Mouse (Mus musculus) heart, embryonic 16.5 days (tissue): Measurements from ENCODE around the gene Asic2. TPM values are rescaled to one million over a fixed set of nuclear protein-coding genes. Genes with fewer than 3 reads are reported as not detected.

Experiments used
- ATAC-seq: fragments of 200-750 bp; cut with Nextera tagmentation; replicated peaks from 2 replicates; pipeline ENCODE4 v1.8.0; 2017; ENCODE audit warnings: moderate number of reproducible peaks; ENCODE audit not compliant: insufficient read depth, low FRiP score; ENCODE audit errors: extremely low read depth
- H3K27ac ChIP-seq: fragments of 300-500 bp; sonication (generic); 2 replicates; pipeline ENCODE4 v1.5.1; 2014; ENCODE audit warnings: mild to moderate bottlenecking, low read length, control low read depth, moderate library complexity
- H3K27me3 ChIP-seq: fragments of 300-500 bp; sonication (generic); 2 replicates; pipeline ENCODE4 v1.6.1; 2014; ENCODE audit warnings: low read length, mixed read lengths; ENCODE audit not compliant: control insufficient read depth, insufficient read depth
- H3K36me3 ChIP-seq: fragments of 300-500 bp; sonication (generic); 2 replicates; pipeline ENCODE4 v1.6.1; 2014; ENCODE audit not compliant: control insufficient read depth, insufficient read depth
- H3K4me1 ChIP-seq: fragments of 300-500 bp; sonication (generic); 2 replicates; pipeline ENCODE4 v1.6.1; 2014; ENCODE audit warnings: low read length, mixed read lengths; ENCODE audit not compliant: control insufficient read depth, insufficient read depth
- H3K4me2 ChIP-seq: fragments of 300-500 bp; sonication (generic); 2 replicates; pipeline ENCODE4 v1.6.1; 2014; ENCODE audit warnings: low read depth, mild to moderate bottlenecking, control low read depth, low read length
- H3K4me3 ChIP-seq: fragments of 300-500 bp; sonication (generic); 2 replicates; pipeline ENCODE4 v1.5.1; 2014; ENCODE audit warnings: mild to moderate bottlenecking, control low read depth, low read length
- H3K9ac ChIP-seq: fragments of 300-500 bp; sonication (generic); 2 replicates; pipeline ENCODE4 v1.6.1; 2014; ENCODE audit warnings: low read length, control low read depth
- H3K9me3 ChIP-seq: fragments of 300-500 bp; sonication (generic); replicated peaks from 2 replicates; pipeline ENCODE4 v1.6.1; 2016; ENCODE audit warnings: low read length; ENCODE audit not compliant: control insufficient read depth
- WGBS: fragments of 180-500 bp; shearing (Covaris S2); extraction: QIAGEN DNeasy Blood & Tissue Kit; methylation state at CpG from one replicate; pipeline ENCODE4 v1.1.7; 2014; 5-methylcytosine and 5-hydroxymethylcytosine counted together
- polyA plus RNA-seq: library from polyadenylated mRNA; unstranded; fragments of >200 nt; fragmentation: Nextera tagmentation; extraction: Ambion mirVana; gene quantifications from 2 replicates; pipeline ENCODE4 v1.2.1, GENCODE M21; 2015

Asic2 gene
- polyA plus RNA-seq, 1 experiment from 2014 or later, result not detected

- Histone ChIP-seq H3K27ac (no peak overlapping the region), H3K27me3 (peaks cover 59% of the 10 kb centered on the region), H3K4me3 (no peak overlapping the region), H3K9ac (no peak overlapping the region), H3K36me3 (no peaks in the 10 kb centered on the region), H3K4me2 (no peak overlapping the region), H3K4me1 (peaks cover 13% of the 10 kb centered on the region), H3K9me3 (no peaks in the 10 kb centered on the region)
- 68% methylated on average over 8 of the region's 8 CpGs for WGBS
- ATAC-seq, result no peak
Measured at GRCm38 (mm10) chr11:81150621-81151020, 817.6 kb downstream of the Asic2 start.

GRCm38 (mm10) chr11:81148423-81148822 lies 819.8 kb downstream of the Asic2 start:
- WGBS, result 64% methylated on average over 10 of the region's 10 CpGs
- no peak for ATAC-seq
- peaks cover 38% of the 10 kb centered on the region for H3K27me3 ChIP-seq

GRCm38 (mm10) chr11:81146574-81147157 lies 821.6 kb downstream of the Asic2 start:
- H3K9ac ChIP-seq, result no peak overlapping the region
- H3K4me2 ChIP-seq, result no peak overlapping the region
- H3K4me3 ChIP-seq, result no peak overlapping the region
- no peaks in the 10 kb centered on the region; the same call in 1 of the 2 replicates for H3K4me1 ChIP-seq
- H3K27me3 ChIP-seq, result peaks cover 21% of the 10 kb centered on the region
- no peak overlapping the region for H3K27ac ChIP-seq
- no peaks in the 10 kb centered on the region for H3K36me3 ChIP-seq
- ATAC-seq, result no peak
- no peaks in the 10 kb centered on the region for H3K9me3 ChIP-seq
- WGBS, result 71% methylated on average over 9 of the region's 9 CpGs

More at GRCm38 (mm10) chr11:81148423-81148822, 819.8 kb downstream of the Asic2 start:
- no peak overlapping the region for H3K4me3 ChIP-seq
- H3K27ac ChIP-seq, result no peak overlapping the region
- no peak overlapping the region for H3K4me2 ChIP-seq
- no peaks in the 10 kb centered on the region for H3K9me3 ChIP-seq
- H3K4me1 ChIP-seq, result peaks cover 13% of the 10 kb centered on the region
- no peak overlapping the region for H3K9ac ChIP-seq
- H3K36me3 ChIP-seq, result no peaks in the 10 kb centered on the region

DNA sequence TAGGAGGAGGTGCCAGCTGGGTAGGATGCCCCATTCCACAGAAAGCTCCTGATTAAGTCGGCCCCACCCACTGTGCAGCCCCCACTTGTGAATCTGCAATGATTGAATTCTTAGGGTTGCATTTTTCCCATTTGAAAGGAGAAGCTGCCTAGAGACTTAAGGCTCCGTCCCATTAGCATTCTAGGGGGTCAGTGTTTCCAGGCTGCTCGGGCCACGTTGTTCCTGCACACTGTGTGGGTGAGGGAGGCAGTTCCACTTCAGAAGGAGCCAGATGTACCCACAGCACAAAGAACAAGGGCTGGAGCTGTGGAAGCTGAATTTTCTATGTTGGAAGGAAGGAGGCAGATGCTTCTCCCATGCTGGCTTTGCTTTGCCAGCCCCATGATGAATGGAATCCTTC lies 833.1 kb downstream of the Asic2 start:
- H3K4me1 ChIP-seq, result no peaks in the 10 kb centered on the region
- H3K4me2 ChIP-seq, result no peak overlapping the region
- no peak overlapping the region for H3K9ac ChIP-seq
- no peaks in the 10 kb centered on the region for H3K9me3 ChIP-seq
- no peaks in the 10 kb centered on the region for H3K36me3 ChIP-seq
- no peak overlapping the region for H3K27ac ChIP-seq
- no peak for ATAC-seq
- no peaks in the 10 kb centered on the region for H3K27me3 ChIP-seq
- no peak overlapping the region for H3K4me3 ChIP-seq
- 60% methylated on average over 4 of the region's 4 CpGs for WGBS

DNA sequence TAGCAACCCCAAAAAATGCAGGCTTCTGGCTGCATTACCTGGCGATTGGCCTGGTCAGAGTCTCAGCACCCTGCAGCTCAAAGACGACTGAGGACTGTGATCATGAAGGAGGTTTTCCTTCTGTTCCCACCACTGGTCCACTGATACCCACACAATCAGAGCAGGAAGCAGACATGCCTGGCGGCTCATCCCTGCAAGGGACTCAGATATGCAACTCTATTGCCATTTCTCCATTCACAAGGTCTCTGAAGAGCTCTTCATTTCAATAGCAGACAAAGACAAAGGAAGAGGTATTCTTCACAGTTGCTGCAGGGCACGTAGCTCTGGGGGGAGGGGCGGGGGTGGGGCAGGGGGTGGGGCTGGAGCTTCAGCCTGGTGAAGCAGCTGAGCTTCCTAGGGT lies 834.3 kb downstream of the Asic2 start:
- no peak overlapping the region for H3K9ac ChIP-seq
- WGBS, result 16% methylated on average over 5 of the region's 5 CpGs
- no peaks in the 10 kb centered on the region for H3K36me3 ChIP-seq
- no peaks in the 10 kb centered on the region for H3K4me1 ChIP-seq
- no peak for ATAC-seq
- no peak overlapping the region for H3K27ac ChIP-seq
- no peaks in the 10 kb centered on the region for H3K27me3 ChIP-seq
- H3K9me3 ChIP-seq, result no peaks in the 10 kb centered on the region
- H3K4me2 ChIP-seq, result no peak overlapping the region
- H3K4me3 ChIP-seq, result no peak overlapping the region

GRCm38 (mm10) chr11:81132669-81133068 lies 835.6 kb downstream of the Asic2 start:
- 80% methylated on average over 7 of the region's 7 CpGs for WGBS
- H3K4me1 ChIP-seq, result no peaks in the 10 kb centered on the region
- ATAC-seq, result no peak
- H3K27me3 ChIP-seq, result no peaks in the 10 kb centered on the region
- no peak overlapping the region for H3K9ac ChIP-seq
- no peaks in the 10 kb centered on the region for H3K9me3 ChIP-seq
- no peak overlapping the region for H3K27ac ChIP-seq
- H3K36me3 ChIP-seq, result no peaks in the 10 kb centered on the region
- H3K4me2 ChIP-seq, result no peak overlapping the region
- no peak overlapping the region for H3K4me3 ChIP-seq

DNA sequence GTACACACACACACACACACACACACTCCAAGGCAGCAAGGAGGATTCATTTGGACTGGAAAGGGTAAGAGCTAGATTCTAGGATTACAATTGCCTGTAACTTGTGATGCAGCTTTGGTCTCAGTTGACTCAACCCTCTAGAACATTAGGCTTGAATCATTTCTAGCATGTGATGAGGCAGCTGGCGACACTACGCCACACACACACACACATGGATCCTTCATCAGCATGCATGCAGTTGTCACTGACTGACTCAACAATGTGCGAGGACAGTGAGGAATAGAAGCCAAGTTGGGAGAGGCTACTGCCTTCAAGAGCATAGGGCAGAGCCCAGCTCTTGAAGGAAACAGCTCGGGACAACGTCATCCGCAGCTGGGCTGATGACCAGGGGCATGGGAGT lies 843.9 kb downstream of the Asic2 start:
- Histone ChIP-seq H3K9me3 (no peaks in the 10 kb centered on the region), H3K9ac (no peak overlapping the region), H3K4me3 (no peak overlapping the region), H3K27me3 (no peaks in the 10 kb centered on the region), H3K4me2 (no peak overlapping the region), H3K4me1 (no peaks in the 10 kb centered on the region), H3K36me3 (no peaks in the 10 kb centered on the region), H3K27ac (no peak overlapping the region)
- 86% methylated on average over 6 of the region's 6 CpGs for WGBS
- no peak for ATAC-seq

- no peak for ATAC-seq
- Histone ChIP-seq H3K36me3 (no peaks in the 10 kb centered on the region), H3K4me3 (no peak overlapping the region), H3K4me2 (no peak overlapping the region), H3K27me3 (no peaks in the 10 kb centered on the region), H3K9ac (no peak overlapping the region), H3K27ac (no peak overlapping the region), H3K9me3 (no peaks in the 10 kb centered on the region), H3K4me1 (no peaks in the 10 kb centered on the region)
- 49% methylated on average over 8 of the region's 8 CpGs for WGBS
Measured at GRCm38 (mm10) chr11:81120024-81120576, 848.2 kb downstream of the Asic2 start.

- no peaks in the 10 kb centered on the region for H3K27me3 ChIP-seq
- H3K36me3 ChIP-seq, result no peaks in the 10 kb centered on the region
- H3K27ac ChIP-seq, result no peak overlapping the region
- ATAC-seq, result no peak
- H3K4me1 ChIP-seq, result no peaks in the 10 kb centered on the region
- WGBS, result 67% methylated on average over 7 of the region's 7 CpGs
- H3K9me3 ChIP-seq, result no peaks in the 10 kb centered on the region
- no peak overlapping the region for H3K9ac ChIP-seq
- no peak overlapping the region for H3K4me2 ChIP-seq
- no peak overlapping the region for H3K4me3 ChIP-seq
Measured at GRCm38 (mm10) chr11:81118055-81118454, 850.2 kb downstream of the Asic2 start.
